Mouse (Mus musculus): ENCODE data around the gene Atxn7l1. TPM values are rescaled to one million over a fixed set of nuclear protein-coding genes. Genes with fewer than 3 reads are reported as not detected.

The Atxn7l1 gene
- polyA plus RNA-seq, 1 experiment from 2014 or later: 16.0 TPM

GRCm38 (mm10) chr12:33118624-33119301, 28.7 kb upstream of the Atxn7l1 start:
- DNase-seq (ENCODE audit: low spot score) (no peak), ATAC-seq (replicated peaks; ENCODE audit: low FRiP score) (no peak)
- Histone ChIP-seq H3K9me3 (ENCODE audit: control insufficient read depth, low read length) (no peaks in the 10 kb centered on the region), H3K36me3 (ENCODE audit: control insufficient read depth, insufficient read depth, low read length) (no peaks in the 10 kb centered on the region), H3K27ac (ENCODE audit: low read depth, low read length) (no peak overlapping the region), H3K4me1 (replicated peaks; ENCODE audit: control insufficient read depth, insufficient read depth, low read length) (0 out of 2 replicates have a peak, but pooled peaks cover 1% of the 10 kb centered on the region), H3K4me2 (ENCODE audit: low read depth, low read length, severe bottlenecking) (0 out of 2 replicates have a peak overlapping the region, but pooled peaks have one; percentile 9), H3K9ac (ENCODE audit: low read length) (no peak overlapping the region; the same call in 1 of the 2 replicates), H3K27me3 (ENCODE audit: control insufficient read depth, insufficient read depth, low read length) (no peaks in the 10 kb centered on the region), H3K4me3 (ENCODE audit: low read depth, low read length) (no peak overlapping the region)
- WGBS: 38% methylated on average over 15 of the region's 15 CpGs

- WGBS: 86% methylated on average over 9 of the region's 9 CpGs
- Histone ChIP-seq H3K9ac (ENCODE audit: low read length) (no peak overlapping the region), H3K27ac (ENCODE audit: low read depth, low read length) (no peak overlapping the region), H3K4me2 (ENCODE audit: low read depth, low read length, severe bottlenecking) (no peak overlapping the region), H3K27me3 (ENCODE audit: control insufficient read depth, insufficient read depth, low read length) (no peaks in the 10 kb centered on the region), H3K9me3 (ENCODE audit: control insufficient read depth, low read length) (no peaks in the 10 kb centered on the region), H3K36me3 (ENCODE audit: control insufficient read depth, insufficient read depth, low read length) (no peaks in the 10 kb centered on the region), H3K4me1 (replicated peaks; ENCODE audit: control insufficient read depth, insufficient read depth, low read length) (peaks cover 3% of the 10 kb centered on the region; the same call in 1 of the 2 replicates), H3K4me3 (ENCODE audit: low read depth, low read length) (no peak overlapping the region)
- DNase-seq (ENCODE audit: low spot score) (no peak), ATAC-seq (replicated peaks; ENCODE audit: low FRiP score) (no peak)
These were observed 21.8 kb upstream of the Atxn7l1 start for GRCm38 (mm10) chr12:33125594-33126227.

GRCm38 (mm10) chr12:33126243-33126642, 21.2 kb upstream of the Atxn7l1 start:
- no peak for DNase-seq (ENCODE audit: low spot score)
- ATAC-seq (replicated peaks; ENCODE audit: low FRiP score): no peak
- H3K4me3 ChIP-seq (ENCODE audit: low read depth, low read length): no peak overlapping the region

GRCm38 (mm10) chr12:33128121-33128520, 19.4 kb upstream of the Atxn7l1 start:
- Histone ChIP-seq H3K4me2 (ENCODE audit: low read depth, low read length, severe bottlenecking) (no peak overlapping the region), H3K9me3 (ENCODE audit: control insufficient read depth, low read length) (no peaks in the 10 kb centered on the region), H3K9ac (ENCODE audit: low read length) (no peak overlapping the region), H3K27ac (ENCODE audit: low read depth, low read length) (no peak overlapping the region), H3K27me3 (ENCODE audit: control insufficient read depth, insufficient read depth, low read length) (no peaks in the 10 kb centered on the region), H3K4me3 (ENCODE audit: low read depth, low read length) (no peak overlapping the region), H3K4me1 (replicated peaks; ENCODE audit: control insufficient read depth, insufficient read depth, low read length) (peaks cover 3% of the 10 kb centered on the region; the same call in 1 of the 2 replicates), H3K36me3 (ENCODE audit: control insufficient read depth, insufficient read depth, low read length) (no peaks in the 10 kb centered on the region)
- ATAC-seq (replicated peaks; ENCODE audit: low FRiP score) (no peak), DNase-seq (ENCODE audit: low spot score) (no peak)
- 85% methylated on average over 2 of the region's 2 CpGs for WGBS

More at GRCm38 (mm10) chr12:33126243-33126642, 21.2 kb upstream of the Atxn7l1 start:
- H3K36me3 ChIP-seq (ENCODE audit: control insufficient read depth, insufficient read depth, low read length): no peaks in the 10 kb centered on the region
- H3K9ac ChIP-seq (ENCODE audit: low read length): no peak overlapping the region
- H3K4me2 ChIP-seq (ENCODE audit: low read depth, low read length, severe bottlenecking): no peak overlapping the region
- H3K9me3 ChIP-seq (ENCODE audit: control insufficient read depth, low read length): no peaks in the 10 kb centered on the region
- H3K27me3 ChIP-seq (ENCODE audit: control insufficient read depth, insufficient read depth, low read length): no peaks in the 10 kb centered on the region
- no peak overlapping the region for H3K27ac ChIP-seq (ENCODE audit: low read depth, low read length)
- peaks cover 3% of the 10 kb centered on the region; the same call in 1 of the 2 replicates for H3K4me1 ChIP-seq (replicated peaks; ENCODE audit: control insufficient read depth, insufficient read depth, low read length)

- Histone ChIP-seq H3K4me2 (ENCODE audit: low read depth, low read length, severe bottlenecking) (no peak overlapping the region), H3K9me3 (ENCODE audit: control insufficient read depth, low read length) (no peaks in the 10 kb centered on the region), H3K36me3 (ENCODE audit: control insufficient read depth, insufficient read depth, low read length) (no peaks in the 10 kb centered on the region), H3K9ac (ENCODE audit: low read length) (no peak overlapping the region), H3K27ac (ENCODE audit: low read depth, low read length) (no peak overlapping the region), H3K4me1 (replicated peaks; ENCODE audit: control insufficient read depth, insufficient read depth, low read length) (peaks cover 3% of the 10 kb centered on the region; the same call in 1 of the 2 replicates), H3K27me3 (ENCODE audit: control insufficient read depth, insufficient read depth, low read length) (no peaks in the 10 kb centered on the region), H3K4me3 (ENCODE audit: low read depth, low read length) (no peak overlapping the region)
- ATAC-seq (replicated peaks; ENCODE audit: low FRiP score) (0 out of 2 replicates have a peak, but pooled peaks have one; percentile 49), DNase-seq (ENCODE audit: low spot score) (no peak)
- WGBS: 52% methylated on average over 7 of the region's 7 CpGs
These were observed 18.8 kb upstream of the Atxn7l1 start for GRCm38 (mm10) chr12:33128702-33129101.

- H3K9ac ChIP-seq (ENCODE audit: low read length): no peak overlapping the region
- 24% methylated on average over 4 of the region's 4 CpGs for WGBS
These were observed 18.1 kb upstream of the Atxn7l1 start for GRCm38 (mm10) chr12:33129410-33129809.

GRCm38 (mm10) chr12:33130401-33130800, 17.1 kb upstream of the Atxn7l1 start:
- H3K9ac ChIP-seq (ENCODE audit: low read length): no peak overlapping the region
- no peaks in the 10 kb centered on the region for H3K9me3 ChIP-seq (ENCODE audit: control insufficient read depth, low read length)
- DNase-seq (ENCODE audit: low spot score) (no peak), ATAC-seq (replicated peaks; ENCODE audit: low FRiP score) (no peak)
- H3K4me2 ChIP-seq (ENCODE audit: low read depth, low read length, severe bottlenecking): no peak overlapping the region
- H3K4me1 ChIP-seq (replicated peaks; ENCODE audit: control insufficient read depth, insufficient read depth, low read length): peaks cover 3% of the 10 kb centered on the region; the same call in 1 of the 2 replicates
- WGBS: 50% methylated on average over 8 of the region's 8 CpGs
- no peak overlapping the region for H3K27ac ChIP-seq (ENCODE audit: low read depth, low read length)
- no peak overlapping the region for H3K4me3 ChIP-seq (ENCODE audit: low read depth, low read length)
- H3K27me3 ChIP-seq (ENCODE audit: control insufficient read depth, insufficient read depth, low read length): no peaks in the 10 kb centered on the region
- H3K36me3 ChIP-seq (ENCODE audit: control insufficient read depth, insufficient read depth, low read length): no peaks in the 10 kb centered on the region

More at GRCm38 (mm10) chr12:33129410-33129809, 18.1 kb upstream of the Atxn7l1 start:
- Histone ChIP-seq H3K4me2 (ENCODE audit: low read depth, low read length, severe bottlenecking) (no peak overlapping the region), H3K27ac (ENCODE audit: low read depth, low read length) (no peak overlapping the region), H3K27me3 (ENCODE audit: control insufficient read depth, insufficient read depth, low read length) (no peaks in the 10 kb centered on the region), H3K4me1 (replicated peaks; ENCODE audit: control insufficient read depth, insufficient read depth, low read length) (peaks cover 3% of the 10 kb centered on the region; the same call in 1 of the 2 replicates), H3K36me3 (ENCODE audit: control insufficient read depth, insufficient read depth, low read length) (no peaks in the 10 kb centered on the region), H3K4me3 (ENCODE audit: low read depth, low read length) (no peak overlapping the region), H3K9me3 (ENCODE audit: control insufficient read depth, low read length) (no peaks in the 10 kb centered on the region)
- DNase-seq (ENCODE audit: low spot score) (no peak), ATAC-seq (replicated peaks; ENCODE audit: low FRiP score) (0 out of 2 replicates have a peak, but pooled peaks have one; percentile 24)

GRCm38 (mm10) chr12:33131796-33132195, 15.7 kb upstream of the Atxn7l1 start:
- Histone ChIP-seq H3K36me3 (ENCODE audit: control insufficient read depth, insufficient read depth, low read length) (no peaks in the 10 kb centered on the region), H3K4me1 (replicated peaks; ENCODE audit: control insufficient read depth, insufficient read depth, low read length) (peaks cover 3% of the 10 kb centered on the region; the same call in 1 of the 2 replicates), H3K27ac (ENCODE audit: low read depth, low read length) (no peak overlapping the region), H3K9ac (ENCODE audit: low read length) (no peak overlapping the region), H3K4me2 (ENCODE audit: low read depth, low read length, severe bottlenecking) (no peak overlapping the region), H3K4me3 (ENCODE audit: low read depth, low read length) (no peak overlapping the region), H3K9me3 (ENCODE audit: control insufficient read depth, low read length) (no peaks in the 10 kb centered on the region), H3K27me3 (ENCODE audit: control insufficient read depth, insufficient read depth, low read length) (no peaks in the 10 kb centered on the region)
- ATAC-seq (replicated peaks; ENCODE audit: low FRiP score) (no peak), DNase-seq (ENCODE audit: low spot score) (no peak)
- WGBS: 78% methylated on average over 7 of the region's 7 CpGs
